Mouse (Mus musculus) hindbrain, postnatal 0 days (tissue): ENCODE data around the gene Cgnl1. TPM values are rescaled to one million over a fixed set of nuclear protein-coding genes. Genes with fewer than 3 reads are reported as not detected.
A peak's percentile ranks its signal among the peaks of the same experiment; 100 is the strongest.

Experiments
- ATAC-seq: fragments of 200-750 bp; cut with Nextera tagmentation; 2 replicates; pipeline ENCODE4 v1.8.0; 2017; ENCODE audit warnings: mild to moderate bottlenecking, moderate TSS enrichment, moderate library complexity
- DNase-seq: peaks from one replicate; pipeline ENCODE4 v3.0.0-alpha.2; 2015; ENCODE audit warnings: low spot score
- H3K27ac ChIP-seq: fragments of 300-500 bp; sonication (generic); 2 replicates; pipeline ENCODE4 v1.5.1; 2014; ENCODE audit warnings: mild to moderate bottlenecking
- H3K27me3 ChIP-seq: fragments of 300-500 bp; sonication (generic); 2 replicates; pipeline ENCODE4 v1.6.1; 2014; ENCODE audit warnings: low read length, mixed read lengths; ENCODE audit not compliant: insufficient read depth
- H3K36me3 ChIP-seq: fragments of 300-500 bp; sonication (generic); 2 replicates; pipeline ENCODE4 v1.6.1; 2014; ENCODE audit warnings: low read length, mixed read lengths; ENCODE audit not compliant: insufficient read depth
- H3K4me1 ChIP-seq: fragments of 300-500 bp; sonication (generic); 2 replicates; pipeline ENCODE4 v1.6.1; 2014; ENCODE audit warnings: antibody characterized with exemption, low read length, mixed read lengths; ENCODE audit not compliant: insufficient read depth
- H3K4me2 ChIP-seq: fragments of 300-500 bp; sonication (generic); 2 replicates; pipeline ENCODE4 v1.6.1; 2014; ENCODE audit warnings: low read depth, mild to moderate bottlenecking, low read length, moderate library complexity, mixed read lengths
- H3K4me3 ChIP-seq: fragments of 300-500 bp; sonication (generic); 2 replicates; pipeline ENCODE4 v1.5.1; 2014; ENCODE audit warnings: low read length
- H3K9ac ChIP-seq: fragments of 300-500 bp; sonication (generic); replicated peaks from 2 replicates; pipeline ENCODE4 v1.6.1; 2014; ENCODE audit warnings: mild to moderate bottlenecking, low read length, moderate library complexity, mixed read lengths
- H3K9me3 ChIP-seq: fragments of 300-500 bp; sonication (generic); 2 replicates; pipeline ENCODE4 v1.6.1; 2016; ENCODE audit warnings: low read length, mixed read lengths
- CTCF ChIP-seq: IDR thresholded peaks from 2 replicates; pipeline ENCODE4 v1.5.1; 2016; ENCODE audit warnings: antibody characterized with exemption, control low read depth, low read depth
- WGBS: fragments of 180-500 bp; shearing (Covaris S2); extraction: QIAGEN DNeasy Blood & Tissue Kit; methylation state at CpG from one replicate; pipeline ENCODE4 v1.1.7; 2014; 5-methylcytosine and 5-hydroxymethylcytosine counted together
- polyA plus RNA-seq: library from polyadenylated mRNA; unstranded; fragments of >200 nt; fragmentation: Nextera tagmentation; extraction: Ambion mirVana; gene quantifications from 2 replicates; pipeline ENCODE4 v1.2.1, GENCODE M21; 2015
- total RNA-seq: library from RNA; depleted of rRNA; stranded (reverse); fragments of >200 nt; gene quantifications from 2 replicates; pipeline ENCODE4 v1.2.3, GENCODE M21; 2014

The Cgnl1 gene
- total and polyA plus RNA-seq, 2 experiments from 2014 or later, result 7.2 to 7.6 TPM

GRCm38 (mm10) chr9:71679103-71679815 lies 92.1 kb downstream of the Cgnl1 start:
- DNase-seq (no peak), ATAC-seq (no peak)
- Histone ChIP-seq H3K9me3 (no peaks in the 10 kb centered on the region), H3K27ac (no peak overlapping the region), H3K4me1 (no peaks in the 10 kb centered on the region), H3K4me2 (no peak overlapping the region), H3K27me3 (no peaks in the 10 kb centered on the region), H3K36me3 (no peaks in the 10 kb centered on the region), H3K9ac (no peak overlapping the region), H3K4me3 (no peak overlapping the region)
- TF ChIP-seq CTCF, result no peak
- WGBS, result 67% methylated on average over 11 of the region's 11 CpGs

GRCm38 (mm10) chr9:71676988-71677688 lies 94.3 kb downstream of the Cgnl1 start:
- Histone ChIP-seq H3K4me2 (no peak overlapping the region), H3K9ac (no peak overlapping the region), H3K27ac (no peak overlapping the region), H3K4me1 (no peaks in the 10 kb centered on the region), H3K9me3 (no peaks in the 10 kb centered on the region), H3K36me3 (no peaks in the 10 kb centered on the region), H3K27me3 (no peaks in the 10 kb centered on the region), H3K4me3 (no peak overlapping the region)
- DNase-seq, result no peak
- 80% methylated on average over 5 of the region's 5 CpGs for WGBS
- no peak for ATAC-seq
- no peak for TF ChIP-seq CTCF

GRCm38 (mm10) chr9:71675799-71676414 lies 95.5 kb downstream of the Cgnl1 start:
- Histone ChIP-seq H3K27me3 (no peaks in the 10 kb centered on the region), H3K27ac (no peak overlapping the region), H3K4me3 (no peak overlapping the region), H3K4me2 (no peak overlapping the region), H3K4me1 (no peaks in the 10 kb centered on the region), H3K9me3 (no peaks in the 10 kb centered on the region), H3K9ac (no peak overlapping the region), H3K36me3 (no peaks in the 10 kb centered on the region)
- TF ChIP-seq CTCF, result no peak
- 51% methylated on average over 3 of the region's 3 CpGs for WGBS
- ATAC-seq (no peak; the same call in 1 of the 2 replicates), DNase-seq (peak; percentile 36)

GRCm38 (mm10) chr9:71675216-71675615 lies 96.2 kb downstream of the Cgnl1 start:
- no peak overlapping the region for H3K4me2 ChIP-seq
- ATAC-seq (no peak), DNase-seq (no peak)
- H3K9ac ChIP-seq, result no peak overlapping the region
- H3K4me3 ChIP-seq, result no peak overlapping the region
- no peaks in the 10 kb centered on the region for H3K9me3 ChIP-seq
- no peaks in the 10 kb centered on the region for H3K4me1 ChIP-seq
- no peak for TF ChIP-seq CTCF
- H3K27me3 ChIP-seq, result no peaks in the 10 kb centered on the region
- WGBS, result 77% methylated on average over 2 of the region's 2 CpGs
- no peak overlapping the region for H3K27ac ChIP-seq
- no peaks in the 10 kb centered on the region for H3K36me3 ChIP-seq

GRCm38 (mm10) chr9:71674476-71674875 lies 96.9 kb downstream of the Cgnl1 start:
- WGBS, result 37% methylated on average over 5 of the region's 5 CpGs
- Histone ChIP-seq H3K4me1 (no peaks in the 10 kb centered on the region), H3K27me3 (no peaks in the 10 kb centered on the region), H3K4me2 (no peak overlapping the region), H3K4me3 (no peak overlapping the region), H3K9ac (no peak overlapping the region), H3K36me3 (no peaks in the 10 kb centered on the region), H3K27ac (no peak overlapping the region), H3K9me3 (no peaks in the 10 kb centered on the region)
- TF ChIP-seq CTCF, result no peak
- DNase-seq (no peak), ATAC-seq (no peak)

GRCm38 (mm10) chr9:71672495-71672894 lies 98.9 kb downstream of the Cgnl1 start:
- no peak for ATAC-seq
- no peak overlapping the region for H3K27ac ChIP-seq
- H3K4me1 ChIP-seq, result no peaks in the 10 kb centered on the region
- H3K27me3 ChIP-seq, result no peaks in the 10 kb centered on the region
- no peak overlapping the region for H3K9ac ChIP-seq
- no peak for DNase-seq
- WGBS, result 99% methylated on average over 4 of the region's 4 CpGs
- H3K4me2 ChIP-seq, result no peak overlapping the region
- 0 out of 2 replicates have a peak, but pooled peaks have one; percentile 10 for TF ChIP-seq CTCF
- H3K9me3 ChIP-seq, result no peaks in the 10 kb centered on the region
- no peaks in the 10 kb centered on the region for H3K36me3 ChIP-seq
- no peak overlapping the region for H3K4me3 ChIP-seq
